Mouse (Mus musculus) midbrain, embryonic 10.5 days (tissue): ENCODE measurements around the gene Prokr2. TPM values are rescaled to one million over a fixed set of nuclear protein-coding genes. Genes with fewer than 3 reads are reported as not detected.

Source experiments
- DNase-seq: peaks from one replicate; pipeline ENCODE4 v3.0.0-alpha.2; 2017; ENCODE audit warnings: low spot score
- H3K27ac ChIP-seq: fragments of 300-500 bp; sonication (generic); replicated peaks from 2 replicates; pipeline ENCODE4 v1.5.1; 2016; ENCODE audit warnings: mild to moderate bottlenecking
- H3K27me3 ChIP-seq: fragments of 300-500 bp; sonication (generic); 2 replicates; pipeline ENCODE4 v1.6.1; 2016; ENCODE audit warnings: low read depth, mild to moderate bottlenecking; ENCODE audit not compliant: poor library complexity, severe bottlenecking
- H3K36me3 ChIP-seq: fragments of 300-500 bp; sonication (generic); 2 replicates; pipeline ENCODE4 v1.6.1; 2016; ENCODE audit warnings: mild to moderate bottlenecking, moderate library complexity
- H3K4me1 ChIP-seq: fragments of 300-500 bp; sonication (generic); 2 replicates; pipeline ENCODE4 v1.6.1; 2016
- H3K4me3 ChIP-seq: fragments of 300-500 bp; sonication (generic); 2 replicates; pipeline ENCODE4 v1.5.1; 2016; ENCODE audit warnings: mild to moderate bottlenecking, moderate library complexity
- H3K9me3 ChIP-seq: fragments of 300-500 bp; sonication (generic); replicated peaks from 2 replicates; pipeline ENCODE4 v1.6.1; 2016; ENCODE audit warnings: mild to moderate bottlenecking
- WGBS: fragments of 180-500 bp; shearing (Covaris S2); methylation state at CpG from one replicate; pipeline ENCODE4 v1.1.7; 2016; 5-methylcytosine and 5-hydroxymethylcytosine counted together
- polyA plus RNA-seq: library from polyadenylated mRNA; unstranded; fragments of >200 nt; fragmentation: Nextera tagmentation; extraction: Ambion mirVana; gene quantifications from 2 replicates; pipeline ENCODE4 v1.2.1, GENCODE M21; 2016

Prokr2 gene
- polyA plus RNA-seq, 1 experiment from 2014 or later = 0.56 TPM

DNA sequence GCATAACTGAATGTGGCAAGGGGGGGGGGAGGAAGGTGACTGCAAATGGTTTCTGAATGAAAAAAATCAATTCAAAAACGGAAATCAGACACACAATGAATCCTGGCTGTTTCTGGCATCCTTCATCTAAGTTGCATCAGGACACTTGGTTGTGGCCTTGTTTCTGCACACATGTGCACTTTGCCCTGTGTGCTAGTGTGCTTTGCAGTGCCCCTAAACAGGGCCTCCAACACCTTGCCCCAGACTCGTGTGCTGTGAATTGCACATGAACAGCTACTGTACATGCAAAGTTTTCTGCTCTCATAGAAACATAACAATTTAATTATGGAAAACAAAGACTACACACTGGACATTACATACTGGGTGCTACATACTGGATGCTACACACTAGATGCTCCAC is 2.9 kb downstream of the Prokr2 start:
- 78% methylated on average over 2 of the region's 2 CpGs for WGBS
- Histone ChIP-seq H3K4me3 (no peak overlapping the region), H3K9me3 (no peaks in the 10 kb centered on the region), H3K27ac (no peak overlapping the region), H3K27me3 (peaks cover 51% of the 10 kb centered on the region), H3K4me1 (peaks cover 17% of the 10 kb centered on the region), H3K36me3 (no peaks in the 10 kb centered on the region)
- no peak for DNase-seq

- Histone ChIP-seq H3K27ac (no peak overlapping the region), H3K27me3 (peaks cover 26% of the 10 kb centered on the region), H3K4me3 (no peak overlapping the region), H3K36me3 (no peaks in the 10 kb centered on the region), H3K4me1 (peaks cover 7% of the 10 kb centered on the region), H3K9me3 (no peaks in the 10 kb centered on the region)
- no peak for DNase-seq
- WGBS = 80% methylated on average over 4 of the region's 4 CpGs
Measured at GRCm38 (mm10) chr2:132379690-132380089, 5.6 kb downstream of the Prokr2 start.

- H3K36me3 ChIP-seq = no peaks in the 10 kb centered on the region
- no peaks in the 10 kb centered on the region for H3K9me3 ChIP-seq
- H3K27me3 ChIP-seq = peaks cover 15% of the 10 kb centered on the region
- H3K27ac ChIP-seq = no peak overlapping the region
- no peak for DNase-seq
- H3K4me3 ChIP-seq = no peak overlapping the region
- H3K4me1 ChIP-seq = no peaks in the 10 kb centered on the region
- 77% methylated on average over 10 of the region's 10 CpGs for WGBS
Measured at GRCm38 (mm10) chr2:132378602-132379150, 6.6 kb downstream of the Prokr2 start.

- H3K27me3 ChIP-seq = peaks cover 3% of the 10 kb centered on the region
- no peaks in the 10 kb centered on the region for H3K36me3 ChIP-seq
- 93% methylated on average over 2 of the region's 2 CpGs for WGBS
- no peak for DNase-seq
- no peak overlapping the region for H3K4me3 ChIP-seq
- H3K4me1 ChIP-seq = no peaks in the 10 kb centered on the region
- H3K9me3 ChIP-seq = no peaks in the 10 kb centered on the region
- no peak overlapping the region for H3K27ac ChIP-seq
Measured at GRCm38 (mm10) chr2:132377436-132377835, 7.8 kb downstream of the Prokr2 start.

DNA sequence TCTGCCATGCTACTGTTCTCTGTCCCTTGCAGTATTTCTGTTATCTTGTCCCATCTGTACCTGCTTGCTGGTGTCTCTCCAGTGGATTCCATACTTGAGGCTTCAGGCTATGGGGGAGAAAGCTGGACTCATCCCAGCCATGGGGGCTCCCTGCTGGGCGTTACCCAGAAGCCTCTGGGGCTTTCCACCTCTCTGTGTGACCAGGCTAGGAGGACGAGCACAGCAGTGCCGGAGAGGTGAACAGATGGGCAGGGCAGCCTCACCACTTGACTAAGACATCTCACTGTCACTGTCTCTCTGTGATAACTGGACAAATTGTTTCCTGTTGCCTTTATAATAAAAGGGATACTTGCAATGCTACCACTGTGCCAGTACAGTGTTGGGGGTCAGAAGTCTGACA is 9.5 kb downstream of the Prokr2 start:
- H3K27ac ChIP-seq = no peak overlapping the region
- H3K4me3 ChIP-seq = no peak overlapping the region
- no peaks in the 10 kb centered on the region for H3K9me3 ChIP-seq
- no peaks in the 10 kb centered on the region for H3K36me3 ChIP-seq
- 76% methylated on average over 3 of the region's 3 CpGs for WGBS
- H3K27me3 ChIP-seq = no peaks in the 10 kb centered on the region
- no peaks in the 10 kb centered on the region for H3K4me1 ChIP-seq
- no peak for DNase-seq

DNA sequence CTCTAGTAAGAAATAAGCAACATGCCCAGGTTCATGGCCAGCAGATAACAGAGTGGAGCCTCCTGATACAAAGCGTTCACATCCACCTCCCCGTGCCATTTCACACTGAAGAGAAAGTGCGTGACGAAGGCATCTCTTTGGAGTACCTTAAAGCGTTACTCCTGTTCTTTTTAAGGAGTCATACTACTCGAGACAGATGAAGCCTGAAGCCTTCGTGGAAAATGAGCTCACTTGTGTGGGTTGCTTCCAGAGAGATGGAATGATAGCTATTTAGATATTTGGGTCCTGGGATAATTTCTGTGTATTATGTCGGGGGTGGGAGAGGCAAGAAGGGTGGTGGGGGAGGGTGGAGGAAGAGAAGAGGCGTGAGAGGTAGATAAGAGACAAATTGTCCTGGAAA is 10.1 kb downstream of the Prokr2 start:
- Histone ChIP-seq H3K27me3 (no peaks in the 10 kb centered on the region), H3K9me3 (no peaks in the 10 kb centered on the region), H3K27ac (no peak overlapping the region), H3K4me3 (no peak overlapping the region), H3K4me1 (no peaks in the 10 kb centered on the region), H3K36me3 (no peaks in the 10 kb centered on the region)
- no peak for DNase-seq
- WGBS = 88% methylated on average over 9 of the region's 9 CpGs

- no peak overlapping the region for H3K27ac ChIP-seq
- H3K4me1 ChIP-seq = no peaks in the 10 kb centered on the region
- no peak for DNase-seq
- no peaks in the 10 kb centered on the region for H3K9me3 ChIP-seq
- no peaks in the 10 kb centered on the region for H3K36me3 ChIP-seq
- WGBS = 92% methylated on average over 17 of the region's 17 CpGs
- no peaks in the 10 kb centered on the region for H3K27me3 ChIP-seq
- no peak overlapping the region for H3K4me3 ChIP-seq
Measured at GRCm38 (mm10) chr2:132373748-132374147, 11.5 kb downstream of the Prokr2 start.

DNA sequence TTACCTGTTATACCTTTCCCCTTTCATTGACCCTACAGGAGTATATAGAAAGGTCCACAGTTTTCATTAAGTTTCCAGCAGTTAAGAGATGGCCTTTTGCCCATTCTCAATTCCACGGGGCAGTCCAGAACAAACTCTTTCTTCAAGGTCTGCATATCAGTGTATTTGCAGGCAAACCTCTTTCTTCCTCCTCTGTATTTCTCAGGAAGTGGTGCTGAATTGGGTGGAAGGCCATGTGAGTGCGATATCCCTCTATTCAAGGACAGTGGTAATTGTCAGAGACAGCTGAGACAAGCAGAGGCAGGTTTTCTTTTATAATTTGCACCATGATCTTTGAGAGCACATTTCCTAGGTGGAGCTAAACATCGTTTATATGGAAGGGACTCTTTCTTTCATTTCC is 16.8 kb downstream of the Prokr2 start:
- 92% methylated on average over 3 of the region's 3 CpGs for WGBS
- H3K9me3 ChIP-seq = no peaks in the 10 kb centered on the region
- no peaks in the 10 kb centered on the region for H3K4me1 ChIP-seq
- no peaks in the 10 kb centered on the region for H3K27me3 ChIP-seq
- H3K4me3 ChIP-seq = no peak overlapping the region
- no peaks in the 10 kb centered on the region for H3K36me3 ChIP-seq
- no peak for DNase-seq
- H3K27ac ChIP-seq = no peak overlapping the region

DNA sequence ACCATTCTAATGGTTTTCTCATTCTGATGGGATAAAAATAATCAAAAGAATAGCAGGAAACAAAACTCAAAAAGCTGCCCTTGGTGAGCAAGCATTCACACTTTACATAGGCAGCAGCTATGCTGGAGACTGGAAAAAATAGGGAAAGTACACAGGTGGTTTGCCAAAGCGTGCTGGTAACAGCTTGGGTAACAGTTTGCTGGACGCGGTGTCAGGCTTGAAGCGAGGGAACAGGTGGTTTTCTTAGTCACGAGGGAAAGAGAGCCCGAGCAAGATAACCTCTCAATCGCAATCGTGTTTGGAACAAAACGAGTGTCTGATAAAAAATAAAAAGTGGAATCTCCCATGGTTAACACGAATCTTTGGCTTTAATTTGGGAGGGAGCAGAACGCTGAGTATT is 41.4 kb downstream of the Prokr2 start:
- no peaks in the 10 kb centered on the region for H3K36me3 ChIP-seq
- H3K4me3 ChIP-seq = no peak overlapping the region
- no peaks in the 10 kb centered on the region for H3K9me3 ChIP-seq
- no peak for DNase-seq
- no peaks in the 10 kb centered on the region for H3K27me3 ChIP-seq
- H3K4me1 ChIP-seq = no peaks in the 10 kb centered on the region; the same call in 1 of the 2 replicates
- 90% methylated on average over 11 of the region's 11 CpGs for WGBS
- H3K27ac ChIP-seq = no peak overlapping the region

DNA sequence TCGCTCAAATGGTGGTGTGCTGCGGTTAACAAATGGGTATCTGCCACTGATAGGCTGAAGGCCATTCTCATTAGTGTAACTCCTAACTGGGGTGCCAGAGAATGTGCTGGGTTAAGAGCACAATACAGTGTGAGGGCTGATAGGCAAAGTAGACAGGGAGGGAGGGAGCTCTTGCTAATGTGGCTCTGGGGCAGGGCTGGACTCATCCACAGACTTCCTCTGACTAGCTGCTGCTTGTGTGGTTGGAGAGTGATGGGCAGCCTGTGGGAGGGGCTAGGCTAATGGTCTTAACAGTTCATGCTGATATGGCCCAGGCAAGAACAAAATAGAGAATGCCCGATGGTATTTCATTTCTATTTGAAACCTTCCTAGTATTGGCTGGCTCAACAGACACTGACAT is 44.0 kb downstream of the Prokr2 start:
- Histone ChIP-seq H3K36me3 (no peaks in the 10 kb centered on the region), H3K27ac (no peak overlapping the region), H3K4me3 (no peak overlapping the region), H3K27me3 (no peaks in the 10 kb centered on the region), H3K9me3 (no peaks in the 10 kb centered on the region), H3K4me1 (no peaks in the 10 kb centered on the region; the same call in 1 of the 2 replicates)
- WGBS = 97% methylated on average over 3 of the region's 3 CpGs
- no peak for DNase-seq

DNA sequence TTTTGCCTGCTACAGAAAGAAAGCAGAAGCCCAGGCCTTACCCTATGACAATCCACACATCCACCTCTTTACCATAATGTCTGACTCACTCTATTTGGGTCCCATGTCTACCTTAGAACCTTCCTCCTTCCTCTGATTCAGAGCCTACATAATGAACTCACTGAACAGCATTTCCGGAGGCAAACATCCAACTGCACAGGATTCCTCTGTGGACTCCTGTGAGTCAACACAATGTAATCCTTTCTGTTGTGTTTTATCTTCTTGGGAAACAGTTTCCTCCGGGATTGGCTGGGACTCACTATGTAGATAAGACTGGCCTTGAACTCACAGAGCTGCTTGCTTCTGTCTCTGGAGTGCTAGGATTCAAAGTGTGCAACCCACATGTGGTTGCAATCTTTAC is 44.9 kb downstream of the Prokr2 start:
- H3K27ac ChIP-seq = no peak overlapping the region
- no peak for DNase-seq
- H3K36me3 ChIP-seq = no peaks in the 10 kb centered on the region
- H3K4me3 ChIP-seq = no peak overlapping the region
- H3K27me3 ChIP-seq = no peaks in the 10 kb centered on the region
- WGBS = 79% methylated on average over 2 of the region's 2 CpGs
- H3K9me3 ChIP-seq = no peaks in the 10 kb centered on the region
- no peaks in the 10 kb centered on the region; the same call in 1 of the 2 replicates for H3K4me1 ChIP-seq

DNA sequence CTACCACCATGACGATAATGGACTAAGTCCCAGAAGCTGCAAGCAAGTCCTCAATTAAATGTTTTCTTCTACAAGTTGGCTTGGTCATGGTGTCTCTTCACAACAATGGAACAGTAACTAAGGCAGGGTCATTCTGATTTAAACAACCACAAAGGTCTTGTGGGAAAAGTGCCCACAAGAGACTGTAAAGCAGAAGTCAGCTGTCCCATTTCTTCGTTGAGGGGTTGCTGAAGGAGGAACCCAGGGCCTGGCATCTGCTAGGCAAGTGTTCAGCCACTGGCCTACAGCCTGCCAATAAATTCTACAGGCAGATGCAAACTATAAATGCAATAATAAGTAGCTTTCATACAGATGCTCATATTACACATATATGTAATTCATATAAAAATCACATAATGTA is 48.0 kb downstream of the Prokr2 start:
- no peak overlapping the region for H3K27ac ChIP-seq
- no peak overlapping the region for H3K4me3 ChIP-seq
- WGBS = 80% methylated on average over 2 of the region's 2 CpGs
- H3K4me1 ChIP-seq = no peaks in the 10 kb centered on the region; the same call in 1 of the 2 replicates
- H3K9me3 ChIP-seq = no peaks in the 10 kb centered on the region
- DNase-seq = no peak
- no peaks in the 10 kb centered on the region for H3K27me3 ChIP-seq
- H3K36me3 ChIP-seq = no peaks in the 10 kb centered on the region

DNA sequence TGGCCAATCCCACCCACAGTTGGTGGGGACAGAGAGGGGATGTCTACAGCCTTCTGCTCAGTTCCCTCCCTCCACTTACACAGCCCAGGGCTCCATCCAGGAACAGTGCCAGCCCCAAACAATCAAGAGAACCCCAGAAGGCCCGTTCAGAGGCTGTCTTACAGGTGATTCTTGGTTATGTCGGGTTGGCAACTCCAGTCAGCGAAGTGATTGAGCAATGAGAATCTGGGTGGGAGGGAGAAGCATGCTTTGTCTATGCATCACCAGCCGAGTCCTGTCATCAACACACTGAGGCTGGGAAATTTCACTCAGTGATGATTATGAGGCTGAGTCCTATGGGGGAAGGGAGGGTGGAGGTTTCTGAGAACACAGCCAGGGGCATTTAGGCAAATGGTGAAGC is 61.7 kb downstream of the Prokr2 start:
- H3K36me3 ChIP-seq = no peaks in the 10 kb centered on the region
- H3K9me3 ChIP-seq = no peaks in the 10 kb centered on the region
- 76% methylated on average over 4 of the region's 4 CpGs for WGBS
- H3K4me3 ChIP-seq = no peak overlapping the region
- DNase-seq = no peak
- no peaks in the 10 kb centered on the region for H3K4me1 ChIP-seq
- H3K27me3 ChIP-seq = no peaks in the 10 kb centered on the region
- no peak overlapping the region for H3K27ac ChIP-seq

DNA sequence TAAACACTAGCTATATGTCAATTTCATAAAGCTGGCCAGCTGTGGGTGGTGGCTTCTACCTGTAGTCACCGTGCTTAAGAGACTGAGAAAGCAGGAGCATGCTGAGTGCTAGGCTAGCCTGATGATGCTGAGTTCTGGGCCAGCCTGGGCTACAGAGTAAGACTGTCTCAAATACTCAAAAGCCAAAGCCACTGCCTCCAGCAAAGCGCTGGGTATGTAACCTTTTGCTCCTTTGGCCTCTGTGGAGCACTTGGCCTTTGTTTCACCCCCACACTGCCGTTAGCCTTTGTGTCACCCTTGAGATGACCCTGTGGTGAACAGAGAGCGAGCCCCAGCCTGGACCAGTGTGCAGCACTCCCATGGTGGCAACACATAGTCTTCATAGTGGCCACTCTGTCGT is 64.7 kb downstream of the Prokr2 start:
- WGBS = 81% methylated on average over 5 of the region's 5 CpGs
- Histone ChIP-seq H3K4me1 (no peaks in the 10 kb centered on the region), H3K27ac (no peak overlapping the region), H3K9me3 (no peaks in the 10 kb centered on the region), H3K36me3 (no peaks in the 10 kb centered on the region), H3K4me3 (no peak overlapping the region), H3K27me3 (no peaks in the 10 kb centered on the region)
- DNase-seq = no peak
